Mouse (Mus musculus) spleen, adult 2 months (tissue): Measurements from ENCODE around the gene Tas2r137. TPM values are rescaled to one million over a fixed set of nuclear protein-coding genes. Genes with fewer than 3 reads are reported as not detected.

Experiments
- DNase-seq, 2 experiments: peaks; one replicate each; pipeline versions ENCODE4 v3.0.0 to v3.0.0-alpha.2; 2012 to 2021; ENCODE audit warnings: low spot score in 2 of 2, low read depth in 1 of 2
- H3K27ac ChIP-seq: fragments of 200-500 bp; 2 replicates; pipeline ENCODE4 v1.5.1; 2012; ENCODE audit warnings: low read length, inconsistent platforms; ENCODE audit not compliant: insufficient read depth
- H3K27me3 ChIP-seq: fragments of 200-500 bp; 2 replicates; pipeline ENCODE4 v1.6.1; 2012; ENCODE audit warnings: mild to moderate bottlenecking, moderate library complexity, low read length, inconsistent platforms; ENCODE audit not compliant: control insufficient read depth, insufficient read depth
- H3K36me3 ChIP-seq: fragments of 200-500 bp; 2 replicates; pipeline ENCODE4 v1.6.1; 2012; ENCODE audit warnings: mild to moderate bottlenecking, low read length, inconsistent platforms; ENCODE audit not compliant: control insufficient read depth, insufficient read depth
- H3K4me1 ChIP-seq: fragments of 200-500 bp; 2 replicates; pipeline ENCODE4 v1.6.1; 2011; ENCODE audit warnings: inconsistent platforms; ENCODE audit not compliant: control insufficient read depth, insufficient read depth, insufficient read length
- H3K4me3 ChIP-seq: fragments of 200-500 bp; 2 replicates; pipeline ENCODE4 v1.5.1; 2011; ENCODE audit warnings: mild to moderate bottlenecking, inconsistent platforms; ENCODE audit not compliant: insufficient read depth, insufficient read length; ENCODE audit errors: extremely low read depth
- CTCF ChIP-seq: fragments of 200-500 bp; IDR thresholded peaks from 2 replicates; pipeline ENCODE4 v1.5.1; 2011; ENCODE audit warnings: mild to moderate bottlenecking, inconsistent platforms; ENCODE audit not compliant: insufficient read depth, insufficient read length, insufficient replicate concordance; ENCODE audit errors: extremely low read depth
- POLR2A ChIP-seq: fragments of 200-500 bp; IDR thresholded peaks from 2 replicates; pipeline ENCODE4 v1.6.1; 2011; ENCODE audit warnings: low read depth, low read length, inconsistent platforms
- WGBS: fragments of 180-500 bp; shearing (Covaris S2); methylation state at CpG from one replicate; pipeline ENCODE4 v1.1.7; 2018; 5-methylcytosine and 5-hydroxymethylcytosine counted together
- polyA plus RNA-seq: library from polyadenylated mRNA; depleted of rRNA; stranded (reverse); fragments of >200 nt; gene quantifications from 2 replicates; pipeline ENCODE4 v1.2.3, GENCODE M21; 2012; rRNA removed

The Tas2r137 gene
- polyA plus RNA-seq, result not detected in 2 replicates

- Histone ChIP-seq H3K27ac (no peak within 1 kb of the TSS), H3K36me3 (no peaks in the 10 kb centered on the region), H3K27me3 (no peaks in the 10 kb centered on the region), H3K4me3 (no peak within 1 kb of the TSS), H3K4me1 (no peaks in the 10 kb centered on the region)
- no peak for DNase-seq
- TF ChIP-seq POLR2A (no peak), CTCF (no peak)
Observed at GRCm38 (mm10) chr6:40490933-40491332, at the start of gene Tas2r137. TSS of gene Tas2r137 (plus strand) at chr6:40491233.

DNA sequence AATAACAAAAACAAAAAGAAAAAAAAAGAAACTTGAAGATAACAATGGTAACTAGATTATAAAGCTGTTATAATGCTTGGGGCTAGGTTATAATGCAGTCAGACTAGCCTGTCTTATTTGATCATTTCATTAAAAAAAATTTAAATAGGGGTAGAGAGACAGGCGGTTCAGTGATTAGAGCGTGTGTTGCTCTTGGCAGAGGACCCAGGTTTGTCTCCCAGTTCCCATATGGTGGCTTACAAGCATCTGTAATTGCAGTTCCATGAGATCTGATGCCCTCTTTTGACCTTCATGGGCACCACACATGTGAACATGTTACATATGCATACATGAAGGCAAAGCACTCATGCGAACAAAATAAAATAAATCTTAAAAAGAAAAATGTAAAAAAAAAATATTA lies 49.8 kb upstream of the Tas2r137 start:
- H3K36me3 ChIP-seq, result no peaks in the 10 kb centered on the region
- 83% methylated on average over 3 of the region's 3 CpGs for WGBS
- no peaks in the 10 kb centered on the region; the same call in 1 of the 2 replicates for H3K27me3 ChIP-seq
- H3K4me3 ChIP-seq, result no peak overlapping the region
- TF ChIP-seq POLR2A (no peak), CTCF (no peak)
- DNase-seq, result no peak
- H3K27ac ChIP-seq, result no peak overlapping the region
- H3K4me1 ChIP-seq, result no peaks in the 10 kb centered on the region

- WGBS, result 49% methylated on average over 3 of the region's 3 CpGs
- Histone ChIP-seq H3K4me3 (no peak overlapping the region), H3K4me1 (no peaks in the 10 kb centered on the region), H3K27me3 (no peaks in the 10 kb centered on the region; the same call in 1 of the 2 replicates), H3K27ac (no peak overlapping the region), H3K36me3 (no peaks in the 10 kb centered on the region)
- DNase-seq, result no peak
- TF ChIP-seq POLR2A, result no peak
- TF ChIP-seq CTCF, result 0 out of 2 replicates have a peak, but pooled peaks have one; percentile 5
Observed at GRCm38 (mm10) chr6:40441755-40442154, 49.3 kb upstream of the Tas2r137 start.

DNA sequence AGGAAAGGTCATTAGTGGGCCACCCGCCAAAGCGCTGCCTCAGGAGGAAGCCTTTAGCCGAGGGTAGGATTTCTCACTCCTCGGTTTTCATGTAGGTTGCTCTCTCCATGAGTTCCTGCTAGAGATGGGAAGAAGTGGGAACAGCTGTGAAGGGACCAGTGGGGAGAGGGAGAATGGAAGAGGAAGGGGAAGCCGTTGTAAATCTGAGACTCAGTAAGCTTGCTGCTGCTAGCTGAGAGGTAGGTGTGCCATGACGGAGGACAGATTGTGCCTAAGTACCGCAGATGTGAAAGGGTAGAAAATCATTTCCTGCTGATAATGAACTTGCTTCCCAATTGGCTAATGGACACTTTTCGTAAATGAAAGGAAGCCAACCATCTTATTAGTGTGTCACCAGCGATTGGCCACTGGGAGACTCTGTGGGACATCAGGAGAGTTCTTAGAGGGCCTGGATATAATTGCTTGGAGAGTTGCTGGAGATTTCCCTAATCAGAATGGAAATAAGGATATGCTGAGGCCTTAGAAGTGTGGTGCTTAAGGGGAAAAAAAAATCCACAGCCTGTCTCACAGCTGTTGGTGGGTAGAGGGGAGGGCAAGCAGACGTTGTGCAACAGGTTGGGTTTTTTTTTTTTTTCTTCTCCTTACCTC lies 47.6 kb upstream of the Tas2r137 start:
- Histone ChIP-seq H3K4me3 (no peak overlapping the region), H3K27me3 (no peaks in the 10 kb centered on the region; the same call in 1 of the 2 replicates), H3K4me1 (no peaks in the 10 kb centered on the region), H3K27ac (no peak overlapping the region), H3K36me3 (no peaks in the 10 kb centered on the region)
- no peak for TF ChIP-seq CTCF
- no peak for TF ChIP-seq POLR2A
- 38% methylated on average over 10 of the region's 10 CpGs for WGBS
- DNase-seq, result no peak

DNA sequence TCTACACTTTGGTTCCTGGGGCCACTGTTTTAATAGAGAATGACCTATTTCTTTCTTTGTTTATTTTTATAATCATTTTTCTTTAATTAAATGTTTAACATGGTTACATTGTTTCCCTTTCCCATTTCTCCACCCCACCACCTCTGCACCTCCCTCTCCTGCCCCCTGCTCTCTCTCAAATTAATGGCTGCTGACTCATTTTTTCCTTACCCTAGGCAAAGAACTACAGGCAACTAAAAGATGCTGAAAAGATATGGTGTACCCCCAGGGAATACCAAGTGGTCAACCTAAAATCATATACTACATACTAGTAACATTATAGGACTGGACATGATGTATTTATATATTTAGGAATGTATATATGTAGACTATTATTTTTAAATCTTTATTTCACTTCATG lies 42.4 kb upstream of the Tas2r137 start:
- TF ChIP-seq CTCF (no peak), POLR2A (no peak)
- no peak for DNase-seq
- H3K27ac ChIP-seq, result no peak overlapping the region
- H3K36me3 ChIP-seq, result no peaks in the 10 kb centered on the region
- H3K4me3 ChIP-seq, result no peak overlapping the region
- H3K27me3 ChIP-seq, result no peaks in the 10 kb centered on the region
- no peaks in the 10 kb centered on the region for H3K4me1 ChIP-seq

DNA sequence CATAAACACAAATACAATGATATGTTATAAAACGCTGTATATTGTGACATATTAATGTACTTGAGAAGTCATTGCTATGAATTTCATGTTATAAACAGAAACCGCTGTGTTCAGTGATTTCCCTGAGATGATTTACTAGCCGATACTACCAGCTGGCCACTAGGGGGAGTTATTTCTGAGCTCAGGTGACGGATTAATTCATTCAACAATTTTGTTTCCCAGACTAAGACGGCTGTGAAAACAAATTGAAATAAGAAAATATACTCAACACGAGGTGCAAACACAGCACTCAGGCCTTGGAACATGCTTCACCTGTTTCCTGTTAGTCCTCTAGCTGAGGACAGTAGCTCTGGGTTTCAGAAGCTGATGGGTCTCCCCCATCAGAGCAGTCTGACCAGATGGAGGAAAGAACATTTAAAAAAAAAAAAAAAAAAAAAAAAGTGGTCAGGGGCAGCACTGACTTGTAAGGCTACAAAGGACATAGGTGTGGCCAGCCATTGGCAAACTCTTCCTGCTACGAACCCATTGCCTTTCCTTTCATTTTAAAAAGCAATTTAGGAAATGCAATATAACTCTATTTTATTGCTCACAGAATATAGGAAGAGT lies 36.5 kb upstream of the Tas2r137 start:
- H3K36me3 ChIP-seq, result no peaks in the 10 kb centered on the region
- no peaks in the 10 kb centered on the region for H3K27me3 ChIP-seq
- no peak overlapping the region for H3K4me3 ChIP-seq
- H3K4me1 ChIP-seq, result no peaks in the 10 kb centered on the region
- WGBS, result 22% methylated on average over 7 of the region's 7 CpGs
- TF ChIP-seq POLR2A, result no peak
- no peak for TF ChIP-seq CTCF
- no peak overlapping the region for H3K27ac ChIP-seq
- no peak for DNase-seq

GRCm38 (mm10) chr6:40465710-40466109 lies 25.3 kb upstream of the Tas2r137 start:
- Histone ChIP-seq H3K4me1 (no peaks in the 10 kb centered on the region), H3K27ac (no peak overlapping the region), H3K4me3 (no peak overlapping the region), H3K27me3 (no peaks in the 10 kb centered on the region), H3K36me3 (no peaks in the 10 kb centered on the region)
- 47% methylated on average over 6 of the region's 6 CpGs for WGBS
- DNase-seq, result no peak
- TF ChIP-seq POLR2A, result no peak
- TF ChIP-seq CTCF, result peak; percentile 30; the same call in 1 of the 2 replicates
